Mouse (Mus musculus) spleen, adult 2 months (tissue): ENCODE results near the gene Emilin2.

ENCODE experiments used
- CTCF ChIP-seq: fragments of 200-500 bp; IDR thresholded peaks from 2 replicates; pipeline ENCODE4 v1.5.1; 2011; ENCODE audit warnings: mild to moderate bottlenecking, inconsistent platforms; ENCODE audit not compliant: insufficient read depth, insufficient read length, insufficient replicate concordance; ENCODE audit errors: extremely low read depth
- POLR2A ChIP-seq: fragments of 200-500 bp; IDR thresholded peaks from 2 replicates; pipeline ENCODE4 v1.6.1; 2011; ENCODE audit warnings: low read depth, low read length, inconsistent platforms

- TF ChIP-seq CTCF: no peak
- no peak for TF ChIP-seq POLR2A
Measured at GRCm38 (mm10) chr17:71250046-71250445, 61.7 kb downstream of the Emilin2 start.
